In the genomic region with DNA sequence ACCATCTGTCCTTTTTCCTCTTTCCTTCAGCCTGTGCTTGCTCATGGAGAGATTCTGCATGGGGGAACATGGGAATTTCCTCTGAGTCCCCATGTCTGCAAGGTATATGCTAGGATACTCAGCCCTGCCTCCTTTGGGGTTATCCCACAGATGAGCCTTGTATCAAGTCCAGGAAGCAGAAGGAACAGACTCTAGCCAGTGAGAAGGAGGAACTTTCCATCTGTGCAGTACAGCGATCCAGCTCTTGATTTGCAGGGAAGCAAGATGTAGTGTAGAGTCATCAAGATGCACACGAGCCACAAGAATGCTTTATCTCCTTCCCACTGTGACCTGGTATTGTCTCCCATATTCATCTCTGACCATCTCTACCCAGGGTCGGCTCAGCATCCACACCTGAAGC, we compare ENCODE assay signal across 13 mouse cellular contexts.
DNase-seq lines count a peak whose midpoint lies in the region; ATAC-seq and TF ChIP-seq lines count a peak whose summit lies in the region.
"Had no signal": no experiment of that assay in that cellular context is flagged by ENCODE, and none has a peak within 500 bp of the region (broad histone marks: within the 10 kb centered on the region; RNA-seq: fewer than 3 reads in every experiment).

No protein-coding gene starts in this region.

- H3K36me3 ChIP-seq in forebrain, embryonic 15.5 days, result no peaks in the 10 kb centered on the region
- H3K36me3 ChIP-seq in forebrain, embryonic 12.5 days (replicated peaks), result no peaks in the 10 kb centered on the region
- H3K36me3 ChIP-seq: hindbrain, embryonic 10.5 days; midbrain, embryonic 13.5 days; neural tube, embryonic 12.5 days; stomach, embryonic 15.5 days had no signal

- H3K4me1 ChIP-seq in forebrain, embryonic 15.5 days, result peaks cover 36% of the 10 kb centered on the region
- H3K4me1 ChIP-seq in forebrain, embryonic 12.5 days, result peaks cover 26% of the 10 kb centered on the region
- peaks cover 11% of the 10 kb centered on the region for H3K4me1 ChIP-seq in brown adipose tissue, adult 24 weeks (ENCODE audit: control insufficient read depth, insufficient read depth, insufficient read length, low read length)
- H3K4me1 ChIP-seq: stomach, embryonic 15.5 days had no signal

- TF ChIP-seq CTCF in layer of hippocampus, adult 2 months (conservative IDR thresholded peaks at IDR 0.05), result no peak

- H3K27ac ChIP-seq in forebrain, embryonic 15.5 days (replicated peaks), result peak overlapping the region; percentile 64
- no peak overlapping the region for H3K27ac ChIP-seq in forebrain, embryonic 12.5 days
- peak overlapping the region; percentile 39; the same call in 1 of the 2 replicates for H3K27ac ChIP-seq in layer of hippocampus, adult 2 months
- H3K27ac ChIP-seq in brown adipose tissue, adult 24 weeks (replicated peaks; ENCODE audit: low read depth, low read length), result peak overlapping the region; percentile 48; the same call in 1 of the 2 replicates
- H3K27ac ChIP-seq: hindbrain, embryonic 10.5 days; neural tube, embryonic 12.5 days; stomach, embryonic 15.5 days had no signal

- no peak overlapping the region for H3K9ac ChIP-seq in forebrain, embryonic 15.5 days (replicated peaks)
- H3K9ac ChIP-seq in forebrain, embryonic 12.5 days, result no peak overlapping the region
- H3K9ac ChIP-seq: liver, postnatal 0 days; midbrain, embryonic 13.5 days; neural tube, embryonic 12.5 days; stomach, embryonic 15.5 days had no signal

- peak in 1 of 2 experiments; percentile 34 for DNase-seq in layer of hippocampus, adult 2 months (ENCODE audit: low spot score in 2 of 2)
- DNase-seq in layer of hippocampus, adult 11-12 months (ENCODE audit: low spot score), result no peak
- peak; percentile 83 for DNase-seq in brain, adult 2 months (ENCODE audit: low read depth, low spot score)
- no peak for DNase-seq in spleen, adult 18-20 months
- DNase-seq: kidney, postnatal 10 days; liver, postnatal 0 days had no signal

- no peaks in the 10 kb centered on the region for H3K9me3 ChIP-seq in forebrain, embryonic 15.5 days
- no peaks in the 10 kb centered on the region for H3K9me3 ChIP-seq in forebrain, embryonic 12.5 days
- H3K9me3 ChIP-seq: hindbrain, embryonic 10.5 days; midbrain, embryonic 13.5 days; neural tube, embryonic 12.5 days; stomach, embryonic 15.5 days had no signal

- 69% methylated on average over 3 of the region's 3 CpGs for WGBS in forebrain, embryonic 15.5 days
- 88% methylated on average over 3 of the region's 3 CpGs for WGBS in forebrain, embryonic 12.5 days

- H3K4me2 ChIP-seq in forebrain, embryonic 15.5 days (replicated peaks), result no peak overlapping the region
- H3K4me2 ChIP-seq in forebrain, embryonic 12.5 days, result no peak overlapping the region
- H3K4me2 ChIP-seq: midbrain, embryonic 13.5 days; neural tube, embryonic 12.5 days; stomach, embryonic 15.5 days had no signal

- H3K27me3 ChIP-seq in forebrain, embryonic 15.5 days, result no peaks in the 10 kb centered on the region
- peaks cover 71% of the 10 kb centered on the region for H3K27me3 ChIP-seq in forebrain, embryonic 12.5 days
- H3K27me3 ChIP-seq: stomach, embryonic 15.5 days had no signal

- no peak overlapping the region for H3K4me3 ChIP-seq in forebrain, embryonic 15.5 days
- no peak overlapping the region for H3K4me3 ChIP-seq in forebrain, embryonic 12.5 days (replicated peaks)
- H3K4me3 ChIP-seq in layer of hippocampus, adult 2 months, result no peak overlapping the region
- no peak overlapping the region for H3K4me3 ChIP-seq in brown adipose tissue, adult 24 weeks (ENCODE audit: insufficient read depth, low read depth, low read length)
- H3K4me3 ChIP-seq: hindbrain, embryonic 10.5 days; midbrain, embryonic 13.5 days; neural tube, embryonic 12.5 days; stomach, embryonic 15.5 days had no signal

- no peak for ATAC-seq in forebrain, embryonic 15.5 days (replicated peaks)
- ATAC-seq in forebrain, embryonic 12.5 days (ENCODE audit: low FRiP score), result no peak
- ATAC-seq: liver, postnatal 0 days had no signal
